ENCODE assay signal across 24 mouse cellular contexts in the genomic region with DNA sequence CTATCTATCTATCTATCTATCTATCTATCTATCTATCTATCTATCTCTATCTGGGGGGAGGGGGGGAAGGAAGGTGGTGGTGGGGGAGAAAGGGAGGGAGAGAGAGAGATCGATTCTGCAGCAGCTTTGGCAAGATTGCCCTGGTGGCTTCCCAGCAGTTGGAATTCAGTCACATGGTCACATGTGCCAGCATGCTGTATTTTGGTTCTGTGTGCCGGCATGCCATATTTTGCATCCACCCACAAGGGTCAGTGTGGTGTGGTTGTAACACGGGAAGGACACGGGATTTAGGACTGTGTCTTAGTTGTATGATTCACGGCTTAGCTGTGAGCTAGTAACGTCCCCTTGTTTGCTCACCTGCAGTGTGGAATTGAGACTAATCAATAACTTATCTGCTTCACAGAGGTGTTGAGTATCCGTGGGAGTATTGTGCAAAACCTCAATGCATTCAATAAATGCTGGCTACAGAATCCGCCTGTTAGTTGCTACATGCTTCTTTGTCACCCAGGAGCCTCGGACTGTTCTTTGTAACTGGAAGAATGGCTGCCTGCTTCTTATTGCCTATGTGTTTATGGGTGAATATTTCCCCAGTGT. TPM values are rescaled to one million over a fixed set of nuclear protein-coding genes. Genes with fewer than 3 reads are reported as not detected.
A peak's percentile ranks its signal among the peaks of the same experiment; 100 is the strongest.
DNase-seq lines count a peak whose midpoint lies in the region; ATAC-seq and TF ChIP-seq lines count a peak whose summit lies in the region.
"Had no signal": no experiment of that assay in that cellular context is flagged by ENCODE, and none has a peak within 500 bp of the region (broad histone marks: within the 10 kb centered on the region; RNA-seq: fewer than 3 reads in every experiment).

No protein-coding gene starts in this region.

- WGBS in intestine, embryonic 15.5 days: 58% methylated on average over 9 of the region's 9 CpGs
- 43% methylated on average over 9 of the region's 9 CpGs for WGBS in intestine, postnatal 0 days
- WGBS in midbrain, embryonic 11.5 days: 89% methylated on average over 9 of the region's 9 CpGs
- WGBS in midbrain, embryonic 14.5 days: 84% methylated on average over 9 of the region's 9 CpGs
- WGBS in stomach, postnatal 0 days: 50% methylated on average over 9 of the region's 9 CpGs

- ATAC-seq in intestine, embryonic 15.5 days: peak; percentile 48
- ATAC-seq in intestine, postnatal 0 days: no peak
- ATAC-seq in midbrain, embryonic 11.5 days (ENCODE audit: low FRiP score): no peak
- no peak for ATAC-seq in midbrain, embryonic 14.5 days (ENCODE audit: low FRiP score, low TSS enrichment)
- ATAC-seq in stomach, postnatal 0 days (ENCODE audit: low FRiP score, low TSS enrichment): peak; percentile 28; the same call in 1 of the 2 replicates
- ATAC-seq: forebrain, embryonic 15.5 days had no signal

- H3K9ac ChIP-seq in intestine, embryonic 15.5 days: 0 out of 2 replicates have a peak overlapping the region, but pooled peaks have one; percentile 3
- no peak overlapping the region for H3K9ac ChIP-seq in intestine, postnatal 0 days (ENCODE audit: low read depth, low read length)
- H3K9ac ChIP-seq in midbrain, embryonic 11.5 days (ENCODE audit: low read length): no peak overlapping the region
- H3K9ac ChIP-seq in midbrain, embryonic 14.5 days (replicated peaks; ENCODE audit: low read length): no peak overlapping the region
- no peak overlapping the region for H3K9ac ChIP-seq in stomach, postnatal 0 days (ENCODE audit: low read length)
- H3K9ac ChIP-seq: embryonic facial prominence, embryonic 13.5 days; forebrain, embryonic 12.5 days; forebrain, embryonic 15.5 days; hindbrain, embryonic 12.5 days; hindbrain, embryonic 15.5 days had no signal

- no peak overlapping the region for H3K4me3 ChIP-seq in intestine, embryonic 15.5 days (replicated peaks)
- no peak overlapping the region for H3K4me3 ChIP-seq in intestine, postnatal 0 days (ENCODE audit: low read depth, low read length)
- H3K4me3 ChIP-seq in midbrain, embryonic 11.5 days (ENCODE audit: low read depth, low read length): no peak overlapping the region
- H3K4me3 ChIP-seq in midbrain, embryonic 14.5 days (replicated peaks; ENCODE audit: low read depth, low read length): no peak overlapping the region
- no peak overlapping the region for H3K4me3 ChIP-seq in stomach, postnatal 0 days (ENCODE audit: low read depth, low read length)
- H3K4me3 ChIP-seq: embryonic facial prominence, embryonic 10.5 days; embryonic facial prominence, embryonic 13.5 days; erythroblast, embryonic 14.5 days; forebrain, embryonic 12.5 days; forebrain, embryonic 15.5 days; hindbrain, embryonic 12.5 days; hindbrain, embryonic 15.5 days had no signal

- TF ChIP-seq EP300 in stomach, postnatal 0 days (optimal IDR thresholded peaks at IDR 0.05): no peak

- H3K27me3 ChIP-seq in intestine, embryonic 15.5 days (replicated peaks): no peaks in the 10 kb centered on the region
- no peaks in the 10 kb centered on the region for H3K27me3 ChIP-seq in intestine, postnatal 0 days (replicated peaks; ENCODE audit: control insufficient read depth, insufficient read depth, low read length)
- no peaks in the 10 kb centered on the region for H3K27me3 ChIP-seq in midbrain, embryonic 11.5 days (ENCODE audit: control insufficient read depth, insufficient read depth, low read length)
- H3K27me3 ChIP-seq in midbrain, embryonic 14.5 days (ENCODE audit: control insufficient read depth, insufficient read depth, low read length): no peaks in the 10 kb centered on the region
- H3K27me3 ChIP-seq in stomach, postnatal 0 days (ENCODE audit: control insufficient read depth, insufficient read depth, low read length): no peaks in the 10 kb centered on the region
- H3K27me3 ChIP-seq: embryonic facial prominence, embryonic 13.5 days; forebrain, embryonic 12.5 days; forebrain, embryonic 15.5 days; hindbrain, embryonic 12.5 days; hindbrain, embryonic 15.5 days had no signal

- no peak overlapping the region for H3K4me2 ChIP-seq in intestine, embryonic 15.5 days (replicated peaks)
- H3K4me2 ChIP-seq in intestine, postnatal 0 days (replicated peaks; ENCODE audit: low read depth): no peak overlapping the region
- H3K4me2 ChIP-seq in midbrain, embryonic 11.5 days: no peak overlapping the region
- H3K4me2 ChIP-seq in midbrain, embryonic 14.5 days (ENCODE audit: low read length): no peak overlapping the region
- H3K4me2 ChIP-seq in stomach, postnatal 0 days (replicated peaks; ENCODE audit: low read depth): no peak overlapping the region
- H3K4me2 ChIP-seq: embryonic facial prominence, embryonic 13.5 days; forebrain, embryonic 12.5 days; forebrain, embryonic 15.5 days; heart, embryonic 11.5 days; hindbrain, embryonic 12.5 days; hindbrain, embryonic 15.5 days had no signal

- H3K27ac ChIP-seq in intestine, embryonic 15.5 days: no peak overlapping the region
- no peak overlapping the region for H3K27ac ChIP-seq in intestine, postnatal 0 days (ENCODE audit: low read depth, low read length)
- no peak overlapping the region for H3K27ac ChIP-seq in midbrain, embryonic 11.5 days (ENCODE audit: low read depth, low read length)
- H3K27ac ChIP-seq in midbrain, embryonic 14.5 days (replicated peaks; ENCODE audit: low read depth, low read length): no peak overlapping the region
- no peak overlapping the region for H3K27ac ChIP-seq in stomach, postnatal 0 days (replicated peaks)
- H3K27ac ChIP-seq: embryonic facial prominence, embryonic 10.5 days; embryonic facial prominence, embryonic 13.5 days; forebrain, embryonic 12.5 days; forebrain, embryonic 15.5 days; hindbrain, embryonic 12.5 days; hindbrain, embryonic 15.5 days had no signal

- H3K9me3 ChIP-seq in intestine, embryonic 15.5 days: no peaks in the 10 kb centered on the region; the same call in 1 of the 2 replicates
- no peaks in the 10 kb centered on the region for H3K9me3 ChIP-seq in intestine, postnatal 0 days (ENCODE audit: control insufficient read depth)
- no peaks in the 10 kb centered on the region for H3K9me3 ChIP-seq in midbrain, embryonic 11.5 days (ENCODE audit: control insufficient read depth, low read length)
- H3K9me3 ChIP-seq in midbrain, embryonic 14.5 days (ENCODE audit: control insufficient read depth, low read length): no peaks in the 10 kb centered on the region
- no peaks in the 10 kb centered on the region for H3K9me3 ChIP-seq in stomach, postnatal 0 days (ENCODE audit: control insufficient read depth, low read length)
- H3K9me3 ChIP-seq: embryonic facial prominence, embryonic 10.5 days; forebrain, embryonic 12.5 days; forebrain, embryonic 15.5 days; hindbrain, embryonic 12.5 days; hindbrain, embryonic 15.5 days had no signal

- TF ChIP-seq CTCF in intestine, postnatal 0 days (IDR thresholded peaks at IDR 0.05; ENCODE audit: low read depth): no peak
- no peak for TF ChIP-seq CTCF in stomach, postnatal 0 days (IDR thresholded peaks at IDR 0.05; ENCODE audit: low read depth)

- no peaks in the 10 kb centered on the region for H3K4me1 ChIP-seq in intestine, embryonic 15.5 days (replicated peaks)
- no peaks in the 10 kb centered on the region; the same call in 1 of the 2 replicates for H3K4me1 ChIP-seq in intestine, postnatal 0 days (replicated peaks; ENCODE audit: control insufficient read depth, insufficient read depth, low read length)
- H3K4me1 ChIP-seq in midbrain, embryonic 11.5 days (ENCODE audit: control insufficient read depth, insufficient read depth, low read length): no peaks in the 10 kb centered on the region
- no peaks in the 10 kb centered on the region for H3K4me1 ChIP-seq in midbrain, embryonic 14.5 days (ENCODE audit: control insufficient read depth, insufficient read depth, low read length)
- H3K4me1 ChIP-seq in stomach, postnatal 0 days (replicated peaks; ENCODE audit: control insufficient read depth, insufficient read depth): no peaks in the 10 kb centered on the region
- H3K4me1 ChIP-seq: embryonic facial prominence, embryonic 10.5 days; embryonic facial prominence, embryonic 13.5 days; forebrain, embryonic 12.5 days; forebrain, embryonic 15.5 days; hindbrain, embryonic 12.5 days; hindbrain, embryonic 15.5 days had no signal

- peak; percentile 73 for DNase-seq in midbrain, embryonic 11.5 days (ENCODE audit: low spot score, missing footprints)
- DNase-seq in midbrain, embryonic 14.5 days: no peak
- DNase-seq in stomach, postnatal 0 days (ENCODE audit: low spot score): no peak
- no peak for DNase-seq in kidney, adult 9 months
- DNase-seq: adrenal gland, adult 2 months; adrenal gland, postnatal 14 days; B cell, adult 2 months; cerebellum, adult 11 months; cerebellum, adult 2 months; cerebellum, adult 9-11 months; cerebellum, postnatal 25 days; embryo, embryonic 11 days; gastrocnemius, postnatal 10 days; heart, adult 11 months had no signal

- peaks cover 4% of the 10 kb centered on the region for H3K36me3 ChIP-seq in intestine, embryonic 15.5 days
- peaks cover 28% of the 10 kb centered on the region for H3K36me3 ChIP-seq in intestine, postnatal 0 days (ENCODE audit: control insufficient read depth, insufficient read depth)
- no peaks in the 10 kb centered on the region for H3K36me3 ChIP-seq in midbrain, embryonic 11.5 days (ENCODE audit: control insufficient read depth, insufficient read depth, low read length)
- peaks cover 32% of the 10 kb centered on the region for H3K36me3 ChIP-seq in midbrain, embryonic 14.5 days (ENCODE audit: control insufficient read depth, insufficient read depth, low read length)
- H3K36me3 ChIP-seq in stomach, postnatal 0 days (ENCODE audit: control insufficient read depth, insufficient read depth, low read length): peaks cover 13% of the 10 kb centered on the region; the same call in 1 of the 2 replicates

RNA-seq across cellular contexts. Expression of gene Slc4a3, which starts 7.4 kb away (rescaled TPM):
- 13.4 and 14.1 TPM in 2 replicates for polyA plus RNA-seq in intestine, embryonic 15.5 days (2015; fragmentation: Nextera tagmentation; extraction: Ambion mirVana)
- polyA plus RNA-seq in intestine, postnatal 0 days (2015; fragmentation: Nextera tagmentation; extraction: Ambion mirVana): 4.0 and 6.2 TPM in 2 replicates
- polyA plus RNA-seq in midbrain, embryonic 11.5 days (2014; fragmentation: Nextera tagmentation; extraction: Ambion mirVana): 6.5 and 7.2 TPM in 2 replicates
- polyA plus RNA-seq in midbrain, embryonic 14.5 days (2014; fragmentation: Nextera tagmentation; extraction: Ambion mirVana): 31.5 and 41.0 TPM in 2 replicates
- 7.1 and 7.9 TPM in 2 replicates for polyA plus RNA-seq in stomach, postnatal 0 days (2015; fragmentation: Nextera tagmentation; extraction: Ambion mirVana)
- polyA plus RNA-seq: erythroblast, embryonic 14.5 days had no signal

RNA-seq across cellular contexts. Expression of gene Stk11ip, which starts 17.4 kb away (rescaled TPM):
- 18.2 and 18.9 TPM in 2 replicates for polyA plus RNA-seq in intestine, embryonic 15.5 days (2015; fragmentation: Nextera tagmentation; extraction: Ambion mirVana)
- 9.7 and 11.2 TPM in 2 replicates for polyA plus RNA-seq in intestine, postnatal 0 days (2015; fragmentation: Nextera tagmentation; extraction: Ambion mirVana)
- polyA plus RNA-seq in midbrain, embryonic 11.5 days (2014; fragmentation: Nextera tagmentation; extraction: Ambion mirVana): 12.3 and 15.7 TPM in 2 replicates
- 15.7 and 21.0 TPM in 2 replicates for polyA plus RNA-seq in midbrain, embryonic 14.5 days (2014; fragmentation: Nextera tagmentation; extraction: Ambion mirVana)
- 6.7 and 6.8 TPM in 2 replicates for polyA plus RNA-seq in stomach, postnatal 0 days (2015; fragmentation: Nextera tagmentation; extraction: Ambion mirVana)

RNA-seq across cellular contexts. Expression of gene Inha, which starts 31.8 kb away (rescaled TPM):
- polyA plus RNA-seq in intestine, embryonic 15.5 days (2015; fragmentation: Nextera tagmentation; extraction: Ambion mirVana): 5.2 and 8.9 TPM in 2 replicates
- 3.2 and 3.3 TPM in 2 replicates for polyA plus RNA-seq in intestine, postnatal 0 days (2015; fragmentation: Nextera tagmentation; extraction: Ambion mirVana)
- 1.3 and 1.6 TPM in 2 replicates for polyA plus RNA-seq in midbrain, embryonic 11.5 days (2014; fragmentation: Nextera tagmentation; extraction: Ambion mirVana)
- 9.3 and 16.8 TPM in 2 replicates for polyA plus RNA-seq in midbrain, embryonic 14.5 days (2014; fragmentation: Nextera tagmentation; extraction: Ambion mirVana)
- 4.7 and 6.1 TPM in 2 replicates for polyA plus RNA-seq in stomach, postnatal 0 days (2015; fragmentation: Nextera tagmentation; extraction: Ambion mirVana)
- polyA plus RNA-seq: erythroblast, embryonic 14.5 days had no signal

RNA-seq across cellular contexts. Expression of gene Obsl1, which starts 32.4 kb away (rescaled TPM):
- polyA plus RNA-seq in intestine, embryonic 15.5 days (2015; fragmentation: Nextera tagmentation; extraction: Ambion mirVana): 70.3 and 70.5 TPM in 2 replicates
- polyA plus RNA-seq in intestine, postnatal 0 days (2015; fragmentation: Nextera tagmentation; extraction: Ambion mirVana): 17.1 and 17.6 TPM in 2 replicates
- polyA plus RNA-seq in midbrain, embryonic 11.5 days (2014; fragmentation: Nextera tagmentation; extraction: Ambion mirVana): 31.0 and 33.2 TPM in 2 replicates
- 22.0 and 24.1 TPM in 2 replicates for polyA plus RNA-seq in midbrain, embryonic 14.5 days (2014; fragmentation: Nextera tagmentation; extraction: Ambion mirVana)
- 17.9 and 21.2 TPM in 2 replicates for polyA plus RNA-seq in stomach, postnatal 0 days (2015; fragmentation: Nextera tagmentation; extraction: Ambion mirVana)

RNA-seq across cellular contexts. Expression of gene Tmem198, which starts 59.4 kb away (rescaled TPM):
- polyA plus RNA-seq in intestine, embryonic 15.5 days (2015; fragmentation: Nextera tagmentation; extraction: Ambion mirVana): 2.2 and 2.4 TPM in 2 replicates
- polyA plus RNA-seq in intestine, postnatal 0 days (2015; fragmentation: Nextera tagmentation; extraction: Ambion mirVana): 1.3 and 1.6 TPM in 2 replicates
- polyA plus RNA-seq in midbrain, embryonic 11.5 days (2014; fragmentation: Nextera tagmentation; extraction: Ambion mirVana): 11.6 and 13.0 TPM in 2 replicates
- polyA plus RNA-seq in midbrain, embryonic 14.5 days (2014; fragmentation: Nextera tagmentation; extraction: Ambion mirVana): 42.9 and 55.9 TPM in 2 replicates
- 1.4 and 1.7 TPM in 2 replicates for polyA plus RNA-seq in stomach, postnatal 0 days (2015; fragmentation: Nextera tagmentation; extraction: Ambion mirVana)

Comparison
In these comparisons a context has a peak if more than half of its experiments do, and no peak if none do; other contexts are left out.
1. ATAC-seq: peak in intestine, embryonic 15.5 days (single experiment) and stomach, postnatal 0 days (single experiment); none in intestine, postnatal 0 days (single experiment), midbrain, embryonic 11.5 days (single experiment) and midbrain, embryonic 14.5 days (single experiment).